In genomic region chr7:100879595-100879994, GRCm38 (mm10) we compare ENCODE assay signal across 9 mouse cellular contexts. TPM values are rescaled to one million over a fixed set of nuclear protein-coding genes. Genes with fewer than 3 reads are reported as not detected.
A peak's percentile ranks its signal among the peaks of the same experiment; 100 is the strongest.
DNase-seq lines count a peak whose midpoint lies in the region; ATAC-seq lines count a peak whose summit lies in the region.
"Had no signal": no experiment of that assay in that cellular context is flagged by ENCODE, and none has a peak within 500 bp of the region (broad histone marks: within the 10 kb centered on the region; RNA-seq: fewer than 3 reads in every experiment).

No protein-coding gene starts in this region.

- peak; percentile 56 to 73 for DNase-seq in urinary bladder, adult 18-20 months (ENCODE audit: low spot score in 2 of 2)
- DNase-seq in urinary bladder, postnatal 10 days (ENCODE audit: low spot score), result no peak
- DNase-seq in c-Kit-positive CD71-positive TER-119-positive erythroid progenitor cells, embryonic 14.5 days (ENCODE audit: low spot score), result peak; percentile 68
- DNase-seq in gastrocnemius, postnatal 25 days, result peak; percentile 62
- peak; percentile 67 for DNase-seq in lung, postnatal 25 days (ENCODE audit: low spot score)
- DNase-seq in right cerebral cortex, postnatal 4 days, result peak; percentile 81
- no peak for DNase-seq in frontal cortex, postnatal 36 days (ENCODE audit: low spot score in 2 of 2)

- peak; percentile 24; the same call in 1 of the 2 replicates for ATAC-seq in kidney, embryonic 14.5 days (ENCODE audit: low FRiP score, low TSS enrichment)

- H3K4me1 ChIP-seq in kidney, embryonic 14.5 days (ENCODE audit: control insufficient read depth, insufficient read depth, low read length), result no peaks in the 10 kb centered on the region

- H3K27me3 ChIP-seq in kidney, embryonic 14.5 days (ENCODE audit: control insufficient read depth, insufficient read depth, low read length), result no peaks in the 10 kb centered on the region
- H3K27me3 ChIP-seq: stomach, embryonic 15.5 days had no signal

- peaks cover 97% of the 10 kb centered on the region for H3K36me3 ChIP-seq in kidney, embryonic 14.5 days (ENCODE audit: control insufficient read depth, insufficient read depth, low read length)

- no peak overlapping the region for H3K27ac ChIP-seq in kidney, embryonic 14.5 days (ENCODE audit: low read depth, low read length)
- H3K27ac ChIP-seq: stomach, embryonic 15.5 days had no signal

- H3K9me3 ChIP-seq in kidney, embryonic 14.5 days (ENCODE audit: control insufficient read depth, low read length), result no peaks in the 10 kb centered on the region
- H3K9me3 ChIP-seq: stomach, embryonic 15.5 days had no signal

- H3K9ac ChIP-seq in kidney, embryonic 14.5 days (ENCODE audit: low read depth, low read length), result no peak overlapping the region
- H3K9ac ChIP-seq: stomach, embryonic 15.5 days had no signal

- WGBS in kidney, embryonic 14.5 days, result 26% methylated on average over 20 of the region's 20 CpGs

- H3K4me3 ChIP-seq in kidney, embryonic 14.5 days (ENCODE audit: low read length), result no peak overlapping the region
- H3K4me3 ChIP-seq: stomach, embryonic 15.5 days had no signal

- H3K4me2 ChIP-seq in kidney, embryonic 14.5 days (replicated peaks; ENCODE audit: low read depth, low read length), result no peak overlapping the region
- H3K4me2 ChIP-seq: stomach, embryonic 15.5 days had no signal

RNA-seq across cellular contexts. Expression of gene Relt, which starts 16.3 kb away (rescaled TPM):
- 10 to 100 TPM; 11.3 to 13.4 TPM for total RNA-seq in gastrocnemius, postnatal 25 days (2021)
- polyA plus RNA-seq in kidney, embryonic 14.5 days (2014; fragmentation: Nextera tagmentation; extraction: Ambion mirVana), result 2.8 and 3.1 TPM in 2 replicates

RNA-seq across cellular contexts. Expression of gene Arhgef17, which starts 52.3 kb away (rescaled TPM):
- 10 to 100 TPM; 16.4 to 20.8 TPM for total RNA-seq in gastrocnemius, postnatal 25 days (2021)
- 11.6 and 15.5 TPM in 2 replicates for polyA plus RNA-seq in kidney, embryonic 14.5 days (2014; fragmentation: Nextera tagmentation; extraction: Ambion mirVana)

Comparison
In these comparisons a context has a peak if more than half of its experiments do, and no peak if none do; other contexts are left out.
1. DNase-seq: peak in urinary bladder, adult 18-20 months (2 of 2), c-Kit-positive CD71-positive TER-119-positive erythroid progenitor cells, embryonic 14.5 days (single experiment), gastrocnemius, postnatal 25 days (single experiment), lung, postnatal 25 days (single experiment) and right cerebral cortex, postnatal 4 days (single experiment); none in urinary bladder, postnatal 10 days (single experiment) and frontal cortex, postnatal 36 days (0 of 2).